Mouse (Mus musculus) naive thymus-derived CD4-positive, alpha-beta T cell, adult 5 months (primary cell): ENCODE measurements around the gene Mcur1. TPM values are rescaled to one million over a fixed set of nuclear protein-coding genes. Genes with fewer than 3 reads are reported as not detected.

Source experiments
- polyA plus RNA-seq: library from polyadenylated mRNA; unstranded; fragments of 100-300 nt; shearing (Covaris generic); gene quantifications from one replicate; pipeline ENCODE4 v1.2.1, GENCODE M21; 2017

The Mcur1 gene
- polyA plus RNA-seq: 36.5 TPM

GRCm38 (mm10) chr13:43559711-43560457 lies at the start of gene Mcur1:
Mcur1 (minus strand) TSS chr13:43560191.

Other genes with a start within 250 kb of the Mcur1 start
- 9.1 TPM for gene Sirt5, start 194.7 kb downstream of the Mcur1 start, polyA plus RNA-seq
- 179 TPM for gene Nol7, start 161.8 kb downstream of the Mcur1 start, polyA plus RNA-seq
- gene Ranbp9, start 78.9 kb downstream of the Mcur1 start, polyA plus RNA-seq: 185 TPM
- gene Rnf182, start 55.5 kb upstream of the Mcur1 start, polyA plus RNA-seq: not detected
- gene Cd83, start 224.6 kb upstream of the Mcur1 start, polyA plus RNA-seq: 10.9 TPM